Mouse (Mus musculus) heart, adult 2 months (tissue): ENCODE measurements around the gene Pip5k1c. TPM values are rescaled to one million over a fixed set of nuclear protein-coding genes. Genes with fewer than 3 reads are reported as not detected.

Experiments
- DNase-seq, 2 experiments: peaks; one replicate each; pipeline ENCODE4 v3.0.0; 2021
- H3K27ac ChIP-seq: fragments of 200-600 bp; 2 replicates; pipeline ENCODE4 v1.8.1; 2022
- H3K27me3 ChIP-seq: fragments of 200-500 bp; 2 replicates; pipeline ENCODE4 v1.6.1; 2012; ENCODE audit warnings: mild to moderate bottlenecking, low read length, inconsistent platforms, mixed read lengths; ENCODE audit not compliant: control insufficient read depth, insufficient read depth
- H3K36me3 ChIP-seq: fragments of 200-500 bp; 2 replicates; pipeline ENCODE4 v1.6.1; 2012; ENCODE audit warnings: low read length, inconsistent platforms; ENCODE audit not compliant: control insufficient read depth, insufficient read depth
- H3K4me1 ChIP-seq: fragments of 200-500 bp; 2 replicates; pipeline ENCODE4 v1.6.1; 2011; ENCODE audit warnings: low read length; ENCODE audit not compliant: control insufficient read depth, insufficient read depth
- H3K4me3 ChIP-seq: fragments of 200-600 bp; 2 replicates; pipeline ENCODE4 v1.8.1; 2022
- H3K79me2 ChIP-seq: fragments of 200-500 bp; replicated peaks from 2 replicates; pipeline ENCODE4 v1.6.1; 2012; ENCODE audit warnings: mild to moderate bottlenecking, inconsistent platforms, low read length, moderate library complexity, mixed read lengths; ENCODE audit not compliant: control insufficient read depth, insufficient read depth
- H3K9ac ChIP-seq: fragments of 200-500 bp; 2 replicates; pipeline ENCODE4 v1.6.1; 2012; ENCODE audit warnings: low read depth, mild to moderate bottlenecking, control low read depth, inconsistent platforms, low read length, mixed read lengths
- CTCF ChIP-seq: fragments of 200-600 bp; IDR thresholded peaks from 2 replicates; pipeline ENCODE4 v1.8.1; 2022; ENCODE audit warnings: antibody characterized with exemption, mild to moderate bottlenecking, moderate library complexity
- EP300 ChIP-seq: fragments of 200-500 bp; IDR thresholded peaks from 2 replicates; pipeline ENCODE4 v1.6.1; 2011; ENCODE audit warnings: low read depth, low read length, control low read depth; ENCODE audit not compliant: insufficient read depth
- POLR2A ChIP-seq: fragments of 200-500 bp; IDR thresholded peaks from 2 replicates; pipeline ENCODE4 v1.6.1; 2011; ENCODE audit warnings: mild to moderate bottlenecking, low read depth, low read length, control low read depth; ENCODE audit not compliant: insufficient read depth
- WGBS: fragments of 180-500 bp; shearing (Covaris S2); methylation state at CpG from one replicate; pipeline ENCODE4 v1.1.7; 2018; 5-methylcytosine and 5-hydroxymethylcytosine counted together
- intact Hi-C: fragments of 180-260 bp; cut with DNase I; formaldehyde crosslinking; loops from one replicate; pipeline ENCODE4 v1.15.1; 2025
- polyA plus RNA-seq: library from polyadenylated mRNA; depleted of rRNA; stranded (reverse); fragments of >200 nt; gene quantifications from 2 replicates; pipeline ENCODE4 v1.2.3, GENCODE M21; 2012
- total RNA-seq, 2 experiments: library from RNA; stranded (reverse); gene quantifications; 2 replicates each; pipeline ENCODE4 v1.2.3; 2021

Pip5k1c gene
- total and polyA plus RNA-seq, 3 experiments: 27.0 to 37.5 (median 28.0) TPM

DNA sequence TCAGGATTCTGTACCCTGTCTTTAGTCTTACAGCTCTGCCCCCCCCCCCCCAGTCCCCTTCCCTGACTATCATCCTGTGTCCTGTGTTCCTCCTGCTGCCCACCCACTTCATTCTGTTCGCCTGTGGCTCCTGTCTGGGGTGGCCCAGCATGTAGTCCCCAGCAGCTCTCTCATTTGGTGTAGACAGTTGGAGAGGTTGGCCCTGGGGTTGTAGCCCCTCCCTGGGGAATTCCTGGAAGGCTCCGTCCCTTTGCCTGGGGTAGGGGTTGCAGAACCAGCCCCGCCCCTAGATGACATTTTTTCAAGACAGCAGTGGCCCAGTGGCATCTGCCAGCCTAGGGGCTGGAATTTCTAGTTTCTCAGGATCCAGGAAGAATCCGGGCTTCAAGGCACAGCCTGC, 65.4 kb downstream of the Pip5k1c start:
- Histone ChIP-seq H3K4me3 (peak overlapping the region; percentile 69), H3K79me2 (no peaks in the 10 kb centered on the region), H3K27ac (no peak overlapping the region), H3K9ac (peak overlapping the region; percentile 94), H3K36me3 (no peaks in the 10 kb centered on the region), H3K27me3 (no peaks in the 10 kb centered on the region), H3K4me1 (peaks cover 7% of the 10 kb centered on the region)
- TF ChIP-seq CTCF: no peak
- WGBS: 35% methylated on average over 4 of the region's 4 CpGs
- intact Hi-C loops: no loop called here
- DNase-seq: no peak

DNA sequence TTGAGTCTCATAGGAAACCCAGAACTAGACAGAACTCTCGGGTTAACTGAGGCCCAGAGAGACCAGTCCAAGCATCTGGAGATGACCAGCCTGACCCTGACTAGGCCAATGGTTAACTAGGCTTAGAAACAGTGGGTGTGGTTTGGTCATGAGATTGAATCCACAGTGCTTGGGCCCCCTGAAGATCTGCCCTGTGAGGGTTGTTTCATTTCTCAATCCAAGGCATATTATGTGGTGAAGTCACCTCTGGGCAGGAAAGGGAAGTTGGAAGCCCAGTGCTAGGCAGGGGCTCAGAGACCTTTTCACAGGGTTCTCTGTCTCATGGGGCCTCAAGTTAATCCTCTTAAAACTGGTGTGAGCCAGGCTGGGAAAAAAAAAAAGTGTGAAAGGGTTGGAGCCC, 66.1 kb downstream of the Pip5k1c start:
- no peak overlapping the region for H3K9ac ChIP-seq
- no peaks in the 10 kb centered on the region for H3K27me3 ChIP-seq
- WGBS: 62% methylated on average over 1 of the region's 1 CpGs
- H3K79me2 ChIP-seq: no peaks in the 10 kb centered on the region
- DNase-seq: no peak
- H3K4me1 ChIP-seq: peaks cover 9% of the 10 kb centered on the region
- no peaks in the 10 kb centered on the region for H3K36me3 ChIP-seq
- no peak overlapping the region for H3K4me3 ChIP-seq
- TF ChIP-seq CTCF: no peak
- TF ChIP-seq EP300: no peak
- TF ChIP-seq POLR2A: no peak
- H3K27ac ChIP-seq: no peak overlapping the region
- intact Hi-C loops: no loop called here

DNA sequence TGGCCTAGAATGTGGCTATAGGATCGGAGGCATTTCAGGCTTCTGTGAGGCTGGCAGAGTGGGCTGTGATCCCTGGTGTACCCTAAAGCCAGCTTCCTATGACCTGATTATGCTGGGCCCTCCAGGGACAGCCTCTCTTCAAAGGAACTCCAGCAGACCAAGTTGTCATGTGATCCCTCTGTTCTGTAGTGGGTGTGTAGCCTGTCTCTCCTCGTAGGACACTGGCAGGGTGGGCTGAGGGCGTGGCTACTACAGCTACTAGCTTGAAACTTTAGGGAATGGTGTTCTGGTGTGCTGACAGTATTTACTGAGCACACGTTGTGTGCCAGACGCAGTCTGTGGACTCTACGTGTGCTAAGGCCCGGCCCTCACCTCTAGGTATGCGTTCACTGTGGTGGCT, 68.0 kb downstream of the Pip5k1c start:
- 73% methylated on average over 8 of the region's 8 CpGs for WGBS
- DNase-seq: no peak
- no peaks in the 10 kb centered on the region for H3K27me3 ChIP-seq
- no peaks in the 10 kb centered on the region for H3K36me3 ChIP-seq
- H3K9ac ChIP-seq: no peak overlapping the region
- H3K27ac ChIP-seq: no peak overlapping the region
- no peaks in the 10 kb centered on the region for H3K79me2 ChIP-seq
- peaks cover 12% of the 10 kb centered on the region for H3K4me1 ChIP-seq
- intact Hi-C loops: no loop called here
- TF ChIP-seq EP300 (no peak), POLR2A (no peak), CTCF (no peak)
- no peak overlapping the region for H3K4me3 ChIP-seq

DNA sequence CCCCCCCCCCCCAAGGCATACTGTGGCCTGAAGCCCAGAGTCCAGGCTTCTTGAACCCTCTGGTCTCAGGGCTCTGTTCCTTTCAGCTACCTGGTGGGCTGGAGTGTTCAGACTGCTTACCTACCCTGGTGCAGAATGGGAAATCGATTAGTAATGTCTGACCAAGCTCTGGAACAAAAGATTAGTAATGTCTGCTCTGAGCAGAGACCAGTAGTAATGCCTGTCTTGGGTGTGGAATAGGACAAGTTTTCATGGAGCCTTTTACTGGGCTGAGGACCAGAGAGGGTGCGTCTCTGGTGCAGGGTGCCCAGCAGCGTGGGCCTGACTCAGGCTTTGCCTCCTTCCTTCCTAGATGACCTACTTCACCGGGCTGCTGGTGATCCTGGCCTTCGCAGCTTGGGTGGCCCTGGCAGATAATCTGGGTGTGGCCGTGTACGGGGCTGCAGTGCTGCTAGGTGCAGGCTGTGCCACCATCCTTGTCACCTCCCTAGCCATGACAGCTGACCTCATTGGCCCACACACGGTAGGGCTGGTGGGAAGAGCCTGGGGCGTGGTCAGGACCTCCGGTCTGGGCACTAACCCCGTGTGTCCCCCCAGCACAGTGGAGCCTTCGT, 69.7 kb downstream of the Pip5k1c start:
- Histone ChIP-seq H3K27ac (no peak overlapping the region; the same call in 1 of the 2 replicates), H3K9ac (no peak overlapping the region), H3K4me3 (no peak overlapping the region), H3K79me2 (no peaks in the 10 kb centered on the region), H3K27me3 (no peaks in the 10 kb centered on the region), H3K4me1 (peaks cover 10% of the 10 kb centered on the region), H3K36me3 (no peaks in the 10 kb centered on the region)
- no peak for TF ChIP-seq POLR2A
- TF ChIP-seq EP300: no peak
- TF ChIP-seq CTCF: no peak
- intact Hi-C loops: no loop called here
- WGBS: 66% methylated on average over 12 of the region's 12 CpGs
- no peak for DNase-seq

DNA sequence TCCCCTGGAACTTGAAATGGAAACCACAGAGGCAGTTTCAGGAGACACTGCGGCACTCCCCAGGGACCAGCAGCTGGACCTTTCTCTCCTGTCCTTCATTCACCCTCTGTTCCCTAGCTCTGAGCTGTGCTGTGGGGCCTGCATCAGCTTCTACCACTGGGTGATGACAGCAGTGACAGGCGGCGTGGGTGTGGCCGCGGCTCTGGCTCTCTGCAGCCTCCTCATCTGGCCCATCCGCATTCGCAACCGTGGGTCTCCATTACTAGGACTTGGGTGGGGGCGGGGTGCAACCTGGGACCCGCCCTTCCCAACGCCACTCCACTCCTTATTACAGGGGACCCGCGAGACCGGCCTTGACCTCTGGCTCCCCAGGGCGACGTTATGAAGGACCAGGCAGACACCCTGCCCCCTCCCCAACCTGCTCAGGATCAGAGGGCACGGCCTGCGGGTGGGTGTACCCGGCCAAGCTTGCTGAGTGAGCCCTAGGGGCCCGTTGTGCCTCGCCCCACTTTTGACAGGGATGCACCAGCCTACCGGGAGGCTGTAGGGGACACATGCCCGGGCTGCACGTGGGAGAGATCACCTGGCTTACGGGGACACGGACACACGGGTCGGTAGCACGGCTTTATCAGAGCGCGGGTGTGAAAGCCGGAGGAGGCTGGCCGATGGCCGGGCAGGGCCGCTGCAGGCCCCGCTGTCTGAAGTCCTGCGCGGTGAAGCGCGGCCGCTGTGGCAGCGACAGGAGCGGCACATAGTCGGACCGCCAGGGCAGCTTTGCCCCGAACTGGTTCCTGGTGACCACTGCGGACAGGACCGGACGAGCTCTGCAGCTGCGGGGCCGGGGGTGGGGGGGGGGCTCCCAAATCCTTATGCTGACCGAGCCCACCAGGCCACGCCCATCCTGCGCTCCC, 70.9 kb downstream of the Pip5k1c start:
- Histone ChIP-seq H3K79me2 (no peaks in the 10 kb centered on the region), H3K4me1 (peaks cover 8% of the 10 kb centered on the region), H3K9ac (peak overlapping the region; percentile 44), H3K27ac (peak overlapping the region; percentile 48; the same call in 1 of the 2 replicates), H3K4me3 (peak overlapping the region; percentile 27; the same call in 1 of the 2 replicates), H3K27me3 (no peaks in the 10 kb centered on the region), H3K36me3 (no peaks in the 10 kb centered on the region)
- DNase-seq: peak; percentile 52 to 62
- TF ChIP-seq CTCF (no peak), EP300 (0 out of 2 replicates have a peak, but pooled peaks have one; percentile 15)
- 29% methylated on average over 54 of the region's 54 CpGs for WGBS
- intact Hi-C loops: no loop called here

DNA sequence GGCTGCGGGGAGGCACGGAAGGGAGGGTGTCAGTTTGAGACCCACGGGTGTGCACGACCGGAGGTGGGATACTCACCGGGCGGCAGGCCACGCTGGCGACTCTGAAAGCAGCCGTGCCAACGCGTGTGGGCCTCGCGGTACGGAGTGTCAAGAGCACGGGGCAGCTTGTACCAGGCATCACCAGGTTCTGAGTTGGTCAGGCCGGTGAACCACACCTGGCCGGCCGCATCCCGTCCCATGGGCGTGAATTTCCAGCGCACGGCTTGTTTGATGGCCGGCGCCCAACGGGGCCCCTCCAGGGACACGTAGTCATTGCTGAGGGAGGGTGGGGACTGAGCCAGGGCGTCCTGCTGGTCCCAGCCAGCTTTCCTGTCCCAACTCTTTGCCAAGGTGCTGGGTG, 71.9 kb downstream of the Pip5k1c start:
- no peak for TF ChIP-seq POLR2A
- no peak for TF ChIP-seq CTCF
- TF ChIP-seq EP300: no peak
- intact Hi-C loops: no loop called here
- peak overlapping the region; percentile 25 for H3K9ac ChIP-seq
- H3K79me2 ChIP-seq: no peaks in the 10 kb centered on the region
- H3K27me3 ChIP-seq: no peaks in the 10 kb centered on the region
- peak; percentile 60 for DNase-seq
- peak overlapping the region; percentile 27; the same call in 1 of the 2 replicates for H3K4me3 ChIP-seq
- no peak overlapping the region for H3K27ac ChIP-seq
- no peaks in the 10 kb centered on the region for H3K36me3 ChIP-seq
- WGBS: 15% methylated on average over 28 of the region's 28 CpGs
- peaks cover 7% of the 10 kb centered on the region for H3K4me1 ChIP-seq
